7 mouse cellular contexts compared by ENCODE assay signal in genomic region chr14:87566211-87566610, GRCm38 (mm10).
DNase-seq lines count a peak whose midpoint lies in the region; ATAC-seq and TF ChIP-seq lines count a peak whose summit lies in the region.

No protein-coding gene starts in this region.

- no peak overlapping the region for H3K27ac ChIP-seq in intestine, postnatal 0 days (ENCODE audit: low read depth, low read length)
- H3K27ac ChIP-seq in intestine, embryonic 16.5 days (ENCODE audit: low read length) = no peak overlapping the region
- H3K27ac ChIP-seq in ES-E14 (ENCODE audit: insufficient read depth, low read depth, low read length, poor library complexity, severe bottlenecking) = no peak overlapping the region
- no peak overlapping the region for H3K27ac ChIP-seq in limb, embryonic 14.5 days (replicated peaks; ENCODE audit: low read depth, low read length)

- H3K4me2 ChIP-seq in intestine, postnatal 0 days (replicated peaks; ENCODE audit: low read depth) = no peak overlapping the region
- no peak overlapping the region for H3K4me2 ChIP-seq in intestine, embryonic 16.5 days (ENCODE audit: low read depth, low read length)
- no peak overlapping the region for H3K4me2 ChIP-seq in limb, embryonic 14.5 days (replicated peaks; ENCODE audit: low read depth, low read length, severe bottlenecking)

- DNase-seq in ES-E14 (ENCODE audit: low read depth, low spot score) = peak; percentile 41
- peak; percentile 45 for DNase-seq in adrenal gland, postnatal 14 days
- peak; percentile 13 for DNase-seq in limb, embryonic 14.5 days (ENCODE audit: low spot score)
- no peak for DNase-seq in spleen, adult 12 weeks (ENCODE audit: low spot score)
- no peak for DNase-seq in c-Kit-positive CD71-positive TER-119-positive erythroid progenitor cells, embryonic 14.5 days (ENCODE audit: low spot score)

- H3K4me1 ChIP-seq in intestine, postnatal 0 days (replicated peaks; ENCODE audit: control insufficient read depth, insufficient read depth, low read length) = no peaks in the 10 kb centered on the region; the same call in 1 of the 2 replicates
- H3K4me1 ChIP-seq in intestine, embryonic 16.5 days (ENCODE audit: control insufficient read depth, insufficient read depth, low read length) = no peaks in the 10 kb centered on the region; the same call in 1 of the 2 replicates
- no peaks in the 10 kb centered on the region for H3K4me1 ChIP-seq in ES-E14 (ENCODE audit: control insufficient read depth in 2 of 2, insufficient read depth in 2 of 2, low read length in 2 of 2, poor library complexity in 1 of 2)
- H3K4me1 ChIP-seq in limb, embryonic 14.5 days (ENCODE audit: control insufficient read depth, insufficient read depth, low read length) = peaks cover 11% of the 10 kb centered on the region; the same call in 1 of the 2 replicates

- TF ChIP-seq CTCF in intestine, postnatal 0 days (IDR thresholded peaks at IDR 0.05; ENCODE audit: low read depth) = peak; percentile 52

- H3K4me3 ChIP-seq in intestine, postnatal 0 days (ENCODE audit: low read depth, low read length) = no peak overlapping the region
- H3K4me3 ChIP-seq in intestine, embryonic 16.5 days (ENCODE audit: low read length) = no peak overlapping the region
- no peak overlapping the region for H3K4me3 ChIP-seq in ES-E14 (ENCODE audit: insufficient read depth in 1 of 2, low read depth in 1 of 2, low read length in 2 of 2, poor library complexity in 1 of 2, severe bottlenecking in 1 of 2)
- no peak overlapping the region for H3K4me3 ChIP-seq in limb, embryonic 14.5 days (replicated peaks; ENCODE audit: low read length)

- no peak for ATAC-seq in intestine, postnatal 0 days
- ATAC-seq in intestine, embryonic 16.5 days = no peak
- ATAC-seq in limb, embryonic 14.5 days (ENCODE audit: low FRiP score, low read depth) = no peak

- no peaks in the 10 kb centered on the region for H3K36me3 ChIP-seq in intestine, postnatal 0 days (ENCODE audit: control insufficient read depth, insufficient read depth)
- H3K36me3 ChIP-seq in intestine, embryonic 16.5 days (ENCODE audit: control insufficient read depth, insufficient read depth, low read length) = no peaks in the 10 kb centered on the region
- no peaks in the 10 kb centered on the region for H3K36me3 ChIP-seq in ES-E14 (ENCODE audit: control insufficient read depth, insufficient read depth, low read length, poor library complexity, severe bottlenecking)
- H3K36me3 ChIP-seq in limb, embryonic 14.5 days (ENCODE audit: control insufficient read depth, insufficient read depth, low read length) = no peaks in the 10 kb centered on the region

- no peak for TF ChIP-seq POLR2A in limb, embryonic 14.5 days (IDR thresholded peaks at IDR 0.05; ENCODE audit: borderline replicate concordance, extremely low read depth, insufficient read depth, insufficient read length)

- no peaks in the 10 kb centered on the region; the same call in 1 of the 2 replicates for H3K27me3 ChIP-seq in intestine, postnatal 0 days (replicated peaks; ENCODE audit: control insufficient read depth, insufficient read depth, low read length)
- 0 out of 2 replicates have a peak, but pooled peaks cover 3% of the 10 kb centered on the region for H3K27me3 ChIP-seq in intestine, embryonic 16.5 days (replicated peaks; ENCODE audit: control insufficient read depth, insufficient read depth, low read length)
- no peaks in the 10 kb centered on the region for H3K27me3 ChIP-seq in limb, embryonic 14.5 days (ENCODE audit: control insufficient read depth, insufficient read depth, low read length)

- WGBS in intestine, postnatal 0 days = 32% methylated on average over 7 of the region's 7 CpGs
- 32% methylated on average over 7 of the region's 7 CpGs for WGBS in intestine, embryonic 16.5 days
- WGBS in limb, embryonic 14.5 days = 27% methylated on average over 7 of the region's 7 CpGs

- no peaks in the 10 kb centered on the region for H3K9me3 ChIP-seq in intestine, postnatal 0 days (ENCODE audit: control insufficient read depth)
- H3K9me3 ChIP-seq in intestine, embryonic 16.5 days (ENCODE audit: control insufficient read depth, low read length) = no peaks in the 10 kb centered on the region
- H3K9me3 ChIP-seq in ES-E14 (ENCODE audit: control insufficient read depth, insufficient read depth, low read depth, low read length) = no peaks in the 10 kb centered on the region
- no peaks in the 10 kb centered on the region for H3K9me3 ChIP-seq in limb, embryonic 14.5 days (ENCODE audit: control insufficient read depth, low read length)

- no peak overlapping the region for H3K9ac ChIP-seq in intestine, postnatal 0 days (ENCODE audit: low read depth, low read length)
- H3K9ac ChIP-seq in intestine, embryonic 16.5 days (ENCODE audit: low read depth, low read length) = no peak overlapping the region
- H3K9ac ChIP-seq in ES-E14 (ENCODE audit: insufficient read depth, low read depth, low read length, poor library complexity, severe bottlenecking) = no peak overlapping the region
- H3K9ac ChIP-seq in limb, embryonic 14.5 days (ENCODE audit: low read depth, low read length, severe bottlenecking) = no peak overlapping the region

- in situ Hi-C loops in ES-E14 (cut with MboI; ENCODE audit: low sequenced_read_pairs in 2 of 2, unreplicated experiment in 2 of 2) = no loop called here

TF ChIP-seq in ES-E14, 5 proteins besides CTCF, POLR2A, EP300 and RAD21:
- TF ChIP-seq MAFK (IDR thresholded peaks at IDR 0.05; ENCODE audit: insufficient read depth, low read depth, low read length) (no peak), ZC3H11A (IDR thresholded peaks at IDR 0.05; ENCODE audit: borderline replicate concordance, low read depth, low read length) (peak; percentile 49; the same call in 1 of the 2 replicates)

Comparison
In these comparisons a context has a peak if more than half of its experiments do, and no peak if none do; other contexts are left out.
1. DNase-seq: peak in ES-E14 (single experiment), adrenal gland, postnatal 14 days (single experiment) and limb, embryonic 14.5 days (single experiment); none in spleen, adult 12 weeks (single experiment) and c-Kit-positive CD71-positive TER-119-positive erythroid progenitor cells, embryonic 14.5 days (single experiment).